Comparison of ENCODE assay signal across 8 mouse cellular contexts in the genomic region with DNA sequence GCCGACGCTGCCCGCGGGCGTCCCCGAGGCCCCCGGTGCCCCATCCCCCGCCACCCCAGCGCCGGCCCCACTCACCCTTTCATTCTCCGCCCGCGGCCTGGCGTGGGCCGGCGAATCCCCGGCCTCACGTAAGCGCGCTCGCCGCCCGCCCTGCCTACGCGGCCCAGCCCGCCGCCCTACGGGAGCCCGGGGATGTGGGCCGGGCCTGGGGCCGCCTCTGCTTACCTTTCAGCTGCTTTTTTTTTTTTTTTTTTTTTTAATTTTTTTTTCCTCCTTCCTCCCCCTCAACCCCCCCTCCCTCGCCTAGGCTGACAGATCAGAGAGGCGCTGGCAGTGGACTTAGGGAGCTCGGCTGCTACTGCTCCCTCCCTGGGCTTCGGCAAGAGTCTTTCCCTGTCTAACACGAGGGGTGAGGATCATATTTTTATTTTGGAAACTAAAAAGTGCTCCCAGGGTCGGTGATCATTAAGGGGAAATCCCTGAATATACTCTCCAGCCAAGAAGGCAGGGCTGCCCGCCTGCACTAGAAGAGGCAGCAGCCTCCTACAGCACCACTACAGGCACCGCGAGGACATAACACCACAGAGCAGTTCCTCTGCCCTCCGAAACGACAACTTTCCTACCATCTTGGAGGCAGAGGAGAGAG. TPM values are rescaled to one million over a fixed set of nuclear protein-coding genes. Genes with fewer than 3 reads are reported as not detected.
DNase-seq lines count a peak whose midpoint lies in the region; ATAC-seq lines count a peak whose summit lies in the region.

A gene (minus strand): TSS at position 532 of the 646 bp plus-strand sequence.

- no peaks in the 10 kb centered on the region for H3K9me3 ChIP-seq in hindbrain, embryonic 12.5 days (replicated peaks)

- no peaks in the 10 kb centered on the region for H3K27me3 ChIP-seq in hindbrain, embryonic 12.5 days

- peaks cover 36% of the 10 kb centered on the region for H3K4me1 ChIP-seq in hindbrain, embryonic 12.5 days

- peak; percentile 91 for DNase-seq in NIH3T3 (ENCODE audit: low read depth)
- peak; percentile 86 to 88 for DNase-seq in cerebellum, postnatal 10 days
- DNase-seq in frontal cortex, postnatal 10 days (ENCODE audit: low spot score in 2 of 2) = peak; percentile 73 to 74
- DNase-seq in layer of hippocampus, postnatal 25 days (ENCODE audit: extremely low spot score in 1 of 2, low spot score in 1 of 2) = peak; percentile 59 to 69
- DNase-seq in lung, postnatal 25 days (ENCODE audit: low spot score) = peak; percentile 87
- DNase-seq in retina, embryonic 14.5 days (ENCODE audit: low spot score) = peak; percentile 86
- peak; percentile 82 for DNase-seq in thymus, postnatal 4 days

- 1% methylated on average over 39 of the region's 42 CpGs for WGBS in hindbrain, embryonic 12.5 days

- peak; percentile 90 for ATAC-seq in hindbrain, embryonic 12.5 days (ENCODE audit: low FRiP score)

- peak within 1 kb of the TSS; percentile 98 for H3K4me3 ChIP-seq in hindbrain, embryonic 12.5 days

- H3K27ac ChIP-seq in hindbrain, embryonic 12.5 days = peak within 1 kb of the TSS; percentile 98

- peaks cover 8% of the 10 kb centered on the region; the same call in 1 of the 2 replicates for H3K36me3 ChIP-seq in hindbrain, embryonic 12.5 days

- peak within 1 kb of the TSS; percentile 100 for H3K9ac ChIP-seq in hindbrain, embryonic 12.5 days

- H3K4me2 ChIP-seq in hindbrain, embryonic 12.5 days (replicated peaks) = peak within 1 kb of the TSS; percentile 92

RNA-seq across cellular contexts. Expression of the gene that starts here (rescaled TPM):
- polyA plus RNA-seq in hindbrain, embryonic 12.5 days (2016; fragmentation: Nextera tagmentation; extraction: Ambion mirVana) = 13.4 and 14.0 TPM in 2 replicates
- 10 to 100 TPM; 23.6 to 30.6 TPM for total RNA-seq in layer of hippocampus, postnatal 25 days (2021)

Comparison
In these comparisons a context has a peak if more than half of its experiments do, and no peak if none do; other contexts are left out.
1. Peak in every context shown above with its lines: DNase-seq, ATAC-seq, H3K4me3 ChIP-seq and H3K27ac ChIP-seq.